Mouse (Mus musculus): ENCODE data around the gene Pou5f1. TPM values are rescaled to one million over a fixed set of nuclear protein-coding genes. Genes with fewer than 3 reads are reported as not detected.
A peak's percentile ranks its signal among the peaks of the same experiment; 100 is the strongest.

Pou5f1 gene
- polyA plus RNA-seq, 1 experiment from 2014 or later = not detected

GRCm38 (mm10) chr17:35543412-35543861, 37.6 kb downstream of the Pou5f1 start:
- Histone ChIP-seq H3K27ac (ENCODE audit: low read length) (no peak overlapping the region), H3K4me1 (ENCODE audit: control insufficient read depth, insufficient read depth, low read length) (0 out of 2 replicates have a peak, but pooled peaks cover under 1% of the 10 kb centered on the region), H3K4me2 (ENCODE audit: low read depth, low read length) (no peak overlapping the region), H3K9me3 (replicated peaks; ENCODE audit: control insufficient read depth, low read length) (no peaks in the 10 kb centered on the region), H3K36me3 (ENCODE audit: control insufficient read depth, insufficient read depth, low read length) (no peaks in the 10 kb centered on the region), H3K27me3 (ENCODE audit: control insufficient read depth, insufficient read depth, low read length) (no peaks in the 10 kb centered on the region), H3K4me3 (replicated peaks; ENCODE audit: low read length) (no peak overlapping the region), H3K9ac (ENCODE audit: low read length) (no peak overlapping the region)
- 56% methylated on average over 14 of the region's 14 CpGs for WGBS
- no peak for ATAC-seq (ENCODE audit: insufficient read depth, low FRiP score)

- 74% methylated on average over 6 of the region's 6 CpGs for WGBS
- Histone ChIP-seq H3K4me3 (replicated peaks; ENCODE audit: low read length) (no peak overlapping the region), H3K9me3 (replicated peaks; ENCODE audit: control insufficient read depth, low read length) (no peaks in the 10 kb centered on the region), H3K27ac (ENCODE audit: low read length) (no peak overlapping the region), H3K4me2 (ENCODE audit: low read depth, low read length) (no peak overlapping the region), H3K36me3 (ENCODE audit: control insufficient read depth, insufficient read depth, low read length) (no peaks in the 10 kb centered on the region), H3K9ac (ENCODE audit: low read length) (no peak overlapping the region), H3K4me1 (ENCODE audit: control insufficient read depth, insufficient read depth, low read length) (0 out of 2 replicates have a peak, but pooled peaks cover 6% of the 10 kb centered on the region), H3K27me3 (ENCODE audit: control insufficient read depth, insufficient read depth, low read length) (no peaks in the 10 kb centered on the region)
- ATAC-seq (ENCODE audit: insufficient read depth, low FRiP score) = no peak
These were observed 38.2 kb downstream of the Pou5f1 start for GRCm38 (mm10) chr17:35544001-35544400.

- H3K4me1 ChIP-seq (ENCODE audit: control insufficient read depth, insufficient read depth, low read length) = 0 out of 2 replicates have a peak, but pooled peaks cover 11% of the 10 kb centered on the region
- no peak overlapping the region for H3K27ac ChIP-seq (ENCODE audit: low read length)
- no peak overlapping the region for H3K4me2 ChIP-seq (ENCODE audit: low read depth, low read length)
- 23% methylated on average over 6 of the region's 6 CpGs for WGBS
- H3K9me3 ChIP-seq (replicated peaks; ENCODE audit: control insufficient read depth, low read length) = no peaks in the 10 kb centered on the region
- H3K9ac ChIP-seq (ENCODE audit: low read length) = no peak overlapping the region
- no peak for ATAC-seq (ENCODE audit: insufficient read depth, low FRiP score)
- H3K4me3 ChIP-seq (replicated peaks; ENCODE audit: low read length) = no peak overlapping the region
- H3K27me3 ChIP-seq (ENCODE audit: control insufficient read depth, insufficient read depth, low read length) = no peaks in the 10 kb centered on the region
- H3K36me3 ChIP-seq (ENCODE audit: control insufficient read depth, insufficient read depth, low read length) = no peaks in the 10 kb centered on the region
These were observed 38.9 kb downstream of the Pou5f1 start for GRCm38 (mm10) chr17:35544680-35545079.

GRCm38 (mm10) chr17:35547465-35547864, 41.6 kb downstream of the Pou5f1 start:
- H3K4me1 ChIP-seq (ENCODE audit: control insufficient read depth, insufficient read depth, low read length) = peaks cover 20% of the 10 kb centered on the region
- no peak overlapping the region for H3K27ac ChIP-seq (ENCODE audit: low read length)
- no peak for ATAC-seq (ENCODE audit: insufficient read depth, low FRiP score)
- WGBS = 76% methylated on average over 2 of the region's 2 CpGs
- H3K4me3 ChIP-seq (replicated peaks; ENCODE audit: low read length) = no peak overlapping the region
- H3K36me3 ChIP-seq (ENCODE audit: control insufficient read depth, insufficient read depth, low read length) = no peaks in the 10 kb centered on the region
- H3K27me3 ChIP-seq (ENCODE audit: control insufficient read depth, insufficient read depth, low read length) = no peaks in the 10 kb centered on the region
- no peak overlapping the region for H3K9ac ChIP-seq (ENCODE audit: low read length)
- no peaks in the 10 kb centered on the region for H3K9me3 ChIP-seq (replicated peaks; ENCODE audit: control insufficient read depth, low read length)
- no peak overlapping the region for H3K4me2 ChIP-seq (ENCODE audit: low read depth, low read length)

GRCm38 (mm10) chr17:35548636-35549035, 42.8 kb downstream of the Pou5f1 start:
- H3K9ac ChIP-seq (ENCODE audit: low read length) = no peak overlapping the region
- no peak overlapping the region for H3K4me3 ChIP-seq (replicated peaks; ENCODE audit: low read length)
- WGBS = 28% methylated on average over 5 of the region's 5 CpGs
- no peaks in the 10 kb centered on the region for H3K36me3 ChIP-seq (ENCODE audit: control insufficient read depth, insufficient read depth, low read length)
- no peaks in the 10 kb centered on the region for H3K9me3 ChIP-seq (replicated peaks; ENCODE audit: control insufficient read depth, low read length)
- no peaks in the 10 kb centered on the region for H3K27me3 ChIP-seq (ENCODE audit: control insufficient read depth, insufficient read depth, low read length)
- H3K27ac ChIP-seq (ENCODE audit: low read length) = peak overlapping the region; percentile 15; the same call in 1 of the 2 replicates
- H3K4me1 ChIP-seq (ENCODE audit: control insufficient read depth, insufficient read depth, low read length) = peaks cover 20% of the 10 kb centered on the region
- no peak for ATAC-seq (ENCODE audit: insufficient read depth, low FRiP score)
- H3K4me2 ChIP-seq (ENCODE audit: low read depth, low read length) = no peak overlapping the region

GRCm38 (mm10) chr17:35549437-35550142, 43.8 kb downstream of the Pou5f1 start:
- Histone ChIP-seq H3K27me3 (ENCODE audit: control insufficient read depth, insufficient read depth, low read length) (no peaks in the 10 kb centered on the region), H3K9me3 (replicated peaks; ENCODE audit: control insufficient read depth, low read length) (no peaks in the 10 kb centered on the region), H3K4me2 (ENCODE audit: low read depth, low read length) (peak overlapping the region; percentile 28), H3K4me3 (replicated peaks; ENCODE audit: low read length) (no peak overlapping the region), H3K9ac (ENCODE audit: low read length) (peak overlapping the region; percentile 43), H3K36me3 (ENCODE audit: control insufficient read depth, insufficient read depth, low read length) (no peaks in the 10 kb centered on the region), H3K4me1 (ENCODE audit: control insufficient read depth, insufficient read depth, low read length) (peaks cover 20% of the 10 kb centered on the region), H3K27ac (ENCODE audit: low read length) (peak overlapping the region; percentile 89)
- WGBS = 29% methylated on average over 15 of the region's 15 CpGs
- ATAC-seq (ENCODE audit: insufficient read depth, low FRiP score) = peak; percentile 87

- H3K4me1 ChIP-seq (ENCODE audit: control insufficient read depth, insufficient read depth, low read length) = peaks cover 20% of the 10 kb centered on the region
- H3K4me3 ChIP-seq (replicated peaks; ENCODE audit: low read length) = no peak overlapping the region
- H3K27ac ChIP-seq (ENCODE audit: low read length) = peak overlapping the region; percentile 89
- no peak for ATAC-seq (ENCODE audit: insufficient read depth, low FRiP score)
- peak overlapping the region; percentile 43; the same call in 1 of the 2 replicates for H3K9ac ChIP-seq (ENCODE audit: low read length)
- H3K36me3 ChIP-seq (ENCODE audit: control insufficient read depth, insufficient read depth, low read length) = no peaks in the 10 kb centered on the region
- H3K4me2 ChIP-seq (ENCODE audit: low read depth, low read length) = peak overlapping the region; percentile 28; the same call in 1 of the 2 replicates
- 94% methylated on average over 4 of the region's 4 CpGs for WGBS
- no peaks in the 10 kb centered on the region for H3K27me3 ChIP-seq (ENCODE audit: control insufficient read depth, insufficient read depth, low read length)
- no peaks in the 10 kb centered on the region for H3K9me3 ChIP-seq (replicated peaks; ENCODE audit: control insufficient read depth, low read length)
These were observed 44.3 kb downstream of the Pou5f1 start for GRCm38 (mm10) chr17:35550143-35550494.

GRCm38 (mm10) chr17:35550871-35551270, 45.1 kb downstream of the Pou5f1 start:
- no peak overlapping the region for H3K4me3 ChIP-seq (replicated peaks; ENCODE audit: low read length)
- H3K27ac ChIP-seq (ENCODE audit: low read length) = no peak overlapping the region
- 45% methylated on average over 8 of the region's 8 CpGs for WGBS
- H3K4me1 ChIP-seq (ENCODE audit: control insufficient read depth, insufficient read depth, low read length) = peaks cover 20% of the 10 kb centered on the region
- no peak for ATAC-seq (ENCODE audit: insufficient read depth, low FRiP score)
- H3K9ac ChIP-seq (ENCODE audit: low read length) = peak overlapping the region; percentile 42
- H3K9me3 ChIP-seq (replicated peaks; ENCODE audit: control insufficient read depth, low read length) = no peaks in the 10 kb centered on the region
- H3K4me2 ChIP-seq (ENCODE audit: low read depth, low read length) = no peak overlapping the region
- no peaks in the 10 kb centered on the region for H3K27me3 ChIP-seq (ENCODE audit: control insufficient read depth, insufficient read depth, low read length)
- H3K36me3 ChIP-seq (ENCODE audit: control insufficient read depth, insufficient read depth, low read length) = no peaks in the 10 kb centered on the region

- no peak within 1 kb of the TSS for H3K4me2 ChIP-seq (ENCODE audit: low read depth, low read length)
- peak within 1 kb of the TSS; percentile 42 for H3K9ac ChIP-seq (ENCODE audit: low read length)
- 78% methylated on average over 10 of the region's 10 CpGs for WGBS
- no peak within 1 kb of the TSS for H3K27ac ChIP-seq (ENCODE audit: low read length)
- no peaks in the 10 kb centered on the region for H3K9me3 ChIP-seq (replicated peaks; ENCODE audit: control insufficient read depth, low read length)
- no peaks in the 10 kb centered on the region for H3K27me3 ChIP-seq (ENCODE audit: control insufficient read depth, insufficient read depth, low read length)
- H3K4me3 ChIP-seq (replicated peaks; ENCODE audit: low read length) = no peak within 1 kb of the TSS
- ATAC-seq (ENCODE audit: insufficient read depth, low FRiP score) = no peak
- H3K4me1 ChIP-seq (ENCODE audit: control insufficient read depth, insufficient read depth, low read length) = peaks cover 20% of the 10 kb centered on the region
- no peaks in the 10 kb centered on the region for H3K36me3 ChIP-seq (ENCODE audit: control insufficient read depth, insufficient read depth, low read length)
These were observed 46.1 kb downstream of the Pou5f1 start, which contains the start of gene Cdsn for GRCm38 (mm10) chr17:35551881-35552414. Gene Cdsn (plus strand): TSS chr17:35552128.

All from stomach, embryonic 16.5 days (tissue).